Mouse (Mus musculus): ENCODE measurements around the gene Gm5901. TPM values are rescaled to one million over a fixed set of nuclear protein-coding genes. Genes with fewer than 3 reads are reported as not detected.
"Not testable (repeated sequence)": the region's sequence is repeated elsewhere in the genome, so short reads cannot be mapped to it uniquely, and the experiment has no call there.

Gm5901 gene
- total RNA-seq (2017): not detected in 2 replicates

DNA sequence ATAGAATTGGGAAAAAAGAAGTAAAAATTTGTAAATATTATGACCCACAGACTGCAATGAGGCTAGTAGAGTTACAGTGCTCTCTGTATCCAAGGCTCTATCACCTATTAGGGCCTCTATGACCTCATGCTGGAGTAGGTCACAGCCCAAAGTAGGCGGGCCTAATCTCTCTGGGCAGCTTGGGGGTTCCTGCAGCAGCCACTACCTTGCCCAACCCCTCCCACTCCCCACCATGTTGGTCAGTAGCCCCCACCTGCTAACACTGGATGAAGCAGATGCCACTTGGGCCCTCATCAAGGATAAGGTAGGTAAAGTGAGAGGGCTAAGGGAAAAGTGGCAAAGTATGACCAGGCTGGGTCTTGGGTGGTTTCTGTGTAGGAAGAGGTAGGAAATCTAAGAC is at the start of gene Gm5901:
Gene Gm5901, plus strand, starts transcription at position 173 of the 400 bp plus-strand sequence.
- no peak for ATAC-seq (replicated peaks in 1 of 2; ENCODE audit: insufficient read depth in 1 of 2, low FRiP score in 2 of 2, low TSS enrichment in 1 of 2, low read depth in 1 of 2, poor library complexity in 2 of 2, severe bottlenecking in 2 of 2)

DNA sequence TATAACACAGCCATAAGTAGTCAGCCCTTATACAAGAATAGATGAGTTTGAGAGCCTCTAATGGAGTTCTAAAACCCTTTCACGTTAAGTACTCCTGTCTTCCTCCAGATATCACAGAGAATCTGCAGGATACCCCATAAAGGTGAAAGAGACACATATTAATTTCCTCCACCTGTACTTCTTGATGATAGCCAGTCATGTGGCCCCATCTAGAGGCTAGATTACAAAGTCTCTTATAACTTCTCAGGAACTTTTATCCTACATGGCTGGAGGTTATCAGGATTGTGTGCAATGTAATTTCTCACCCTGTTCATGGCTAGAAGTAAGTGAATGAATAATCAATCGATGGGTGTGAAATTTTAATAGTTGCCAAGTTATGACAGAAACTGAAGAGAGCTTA is 49.5 kb upstream of the Gm5901 start:
- no peak for ATAC-seq (replicated peaks in 1 of 2; ENCODE audit: insufficient read depth in 1 of 2, low FRiP score in 2 of 2, low TSS enrichment in 1 of 2, low read depth in 1 of 2, poor library complexity in 2 of 2, severe bottlenecking in 2 of 2)

DNA sequence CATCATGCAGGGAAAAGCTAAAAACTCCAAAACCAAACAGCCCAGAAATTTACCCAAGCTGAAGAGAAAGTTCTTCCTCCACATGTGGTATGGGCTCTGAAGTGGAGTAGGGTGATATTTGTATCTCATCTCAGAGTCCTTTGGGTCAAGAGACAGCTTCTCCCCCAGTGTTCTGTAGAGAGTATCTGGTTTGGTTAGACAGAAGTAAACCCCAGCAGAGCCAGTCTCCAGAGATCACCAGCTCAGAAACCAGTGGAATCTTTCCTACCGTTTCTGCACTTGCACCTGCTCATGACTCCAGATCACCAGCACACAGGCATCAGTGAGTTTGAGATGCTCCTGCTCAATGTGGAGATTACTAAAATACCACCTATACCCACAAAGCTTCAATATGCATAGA is 40.8 kb upstream of the Gm5901 start, which contains the start of gene Olfr690:
Gene Olfr690, minus strand, starts transcription at position 101 of the 400 bp plus-strand sequence.
- no peak for ATAC-seq (replicated peaks in 1 of 2; ENCODE audit: insufficient read depth in 1 of 2, low FRiP score in 2 of 2, low TSS enrichment in 1 of 2, low read depth in 1 of 2, poor library complexity in 2 of 2, severe bottlenecking in 2 of 2)

DNA sequence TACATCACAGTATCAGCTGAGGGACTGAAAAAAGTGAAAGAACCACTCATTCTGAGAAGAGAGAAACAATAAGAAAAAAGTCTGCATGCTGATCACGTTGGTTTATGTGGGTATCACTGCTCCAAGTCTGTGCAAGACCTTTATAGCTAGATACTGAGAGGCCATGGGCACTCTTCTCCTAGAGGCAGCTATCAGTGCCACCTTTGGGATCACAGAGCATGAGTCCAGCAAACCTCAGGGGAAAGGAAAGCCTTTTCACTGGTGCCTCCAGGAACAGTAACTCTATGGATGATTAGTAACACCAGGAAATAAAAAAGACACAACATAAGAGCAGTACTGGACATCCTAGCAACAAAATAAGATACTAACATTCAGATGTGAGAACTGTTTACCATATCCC is 32.7 kb upstream of the Gm5901 start, which contains the start of gene Olfr691:
Gene Olfr691, minus strand, starts transcription at position 101 of the 400 bp plus-strand sequence.
- no peak for ATAC-seq (replicated peaks in 1 of 2; ENCODE audit: insufficient read depth in 1 of 2, low FRiP score in 2 of 2, low TSS enrichment in 1 of 2, low read depth in 1 of 2, poor library complexity in 2 of 2, severe bottlenecking in 2 of 2)

DNA sequence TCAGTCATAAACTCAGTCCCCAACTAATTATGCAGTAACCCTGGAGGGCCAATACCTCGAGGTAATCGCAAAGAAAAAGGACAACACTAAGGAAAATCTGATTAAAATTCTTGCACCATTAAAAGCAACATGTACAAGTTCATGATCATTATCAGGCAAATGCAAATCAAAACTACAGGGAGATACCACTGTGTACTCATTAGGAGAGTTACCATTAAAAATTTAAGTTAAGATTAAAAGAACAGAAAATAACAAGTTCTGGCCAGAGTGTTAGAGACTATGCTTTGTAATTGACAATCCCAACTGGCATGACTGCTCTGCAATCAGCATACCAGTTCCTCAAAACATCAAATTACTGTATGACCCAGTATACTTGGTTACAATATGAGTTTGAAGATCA is 32.1 kb upstream of the Gm5901 start:
- no peak for ATAC-seq (replicated peaks in 1 of 2; ENCODE audit: insufficient read depth in 1 of 2, low FRiP score in 2 of 2, low TSS enrichment in 1 of 2, low read depth in 1 of 2, poor library complexity in 2 of 2, severe bottlenecking in 2 of 2)

DNA sequence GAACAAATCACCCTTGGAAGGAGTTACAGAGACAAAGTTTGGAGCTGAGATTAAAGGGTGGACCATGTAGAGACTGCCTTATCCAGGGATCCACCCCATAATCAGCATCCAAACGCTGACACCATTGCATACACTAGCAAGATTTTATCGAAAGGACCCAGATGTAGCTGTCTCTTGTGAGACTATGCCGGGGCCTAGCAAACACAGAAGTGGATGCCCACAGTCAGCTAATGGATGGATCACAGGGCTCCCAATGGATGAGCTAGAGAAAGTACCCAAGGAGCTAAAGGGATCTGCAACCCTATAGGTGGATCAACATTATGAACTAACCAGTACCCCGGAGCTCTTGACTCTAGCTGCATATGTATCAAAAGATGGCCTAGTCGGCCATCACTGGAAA is 18.8 kb upstream of the Gm5901 start:
- ATAC-seq (replicated peaks in 1 of 2; ENCODE audit: insufficient read depth in 1 of 2, low FRiP score in 2 of 2, low TSS enrichment in 1 of 2, low read depth in 1 of 2, poor library complexity in 2 of 2, severe bottlenecking in 2 of 2): not testable (repeated sequence)

DNA sequence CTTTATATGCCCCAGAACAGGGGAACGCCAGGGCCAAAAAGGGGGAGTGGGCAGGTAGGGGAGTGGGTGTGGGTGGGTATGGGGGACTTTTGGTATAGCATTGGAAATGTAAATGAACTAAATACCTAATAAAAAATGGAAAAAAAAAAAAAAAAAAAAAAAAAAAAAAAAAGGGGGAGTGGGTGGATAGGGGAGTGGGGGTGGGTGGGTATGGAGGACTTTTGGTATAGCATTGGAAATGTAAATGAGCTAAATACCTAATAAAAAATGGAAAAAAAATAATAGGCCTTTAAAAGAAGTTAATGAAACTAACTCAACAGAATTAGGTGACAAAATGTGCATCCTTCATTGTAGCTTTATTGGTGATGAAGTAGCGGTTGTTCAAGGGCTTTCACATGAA is 18.4 kb upstream of the Gm5901 start:
- ATAC-seq (replicated peaks in 1 of 2; ENCODE audit: insufficient read depth in 1 of 2, low FRiP score in 2 of 2, low TSS enrichment in 1 of 2, low read depth in 1 of 2, poor library complexity in 2 of 2, severe bottlenecking in 2 of 2): not testable (repeated sequence)

DNA sequence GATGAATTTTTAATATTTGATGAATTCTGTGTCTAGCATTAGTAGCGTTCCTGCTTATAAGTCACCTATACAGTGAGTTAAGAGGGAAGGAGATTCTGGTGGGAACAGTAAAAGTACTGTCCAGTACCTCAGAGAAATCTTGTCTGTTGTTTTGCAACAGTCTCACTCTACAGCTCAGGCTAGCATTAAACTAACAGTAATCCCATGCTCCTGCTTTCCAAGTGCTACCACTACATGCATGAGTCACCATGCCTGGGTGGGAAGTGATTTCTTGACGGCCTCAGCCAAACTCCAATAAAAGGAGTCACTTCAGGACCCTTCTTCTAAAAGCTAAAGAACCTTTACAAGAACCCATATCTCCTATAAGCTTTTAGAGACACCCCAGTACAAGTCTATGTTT is 13.1 kb upstream of the Gm5901 start:
- no peak for ATAC-seq (replicated peaks in 1 of 2; ENCODE audit: insufficient read depth in 1 of 2, low FRiP score in 2 of 2, low TSS enrichment in 1 of 2, low read depth in 1 of 2, poor library complexity in 2 of 2, severe bottlenecking in 2 of 2)

DNA sequence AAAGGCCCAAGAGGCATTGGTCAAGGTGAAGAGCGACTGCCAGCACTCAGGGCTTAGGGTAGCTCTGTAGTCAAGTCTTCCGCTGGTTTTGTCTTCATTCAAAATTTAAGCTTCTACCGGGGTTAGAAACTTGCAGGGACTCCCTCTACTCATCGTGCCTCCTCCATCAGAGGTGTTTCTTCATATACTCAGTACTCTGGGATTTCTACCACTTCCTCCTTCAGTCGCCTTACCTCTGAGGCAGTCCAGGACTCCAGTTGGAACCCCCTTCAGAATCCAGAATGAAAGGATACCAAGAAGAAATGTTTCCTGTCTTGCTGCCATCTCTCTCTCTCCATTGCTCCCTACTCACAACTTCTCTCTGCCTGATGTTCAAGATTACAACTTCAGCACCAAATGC is 7.6 kb upstream of the Gm5901 start:
- no peak for ATAC-seq (replicated peaks in 1 of 2; ENCODE audit: insufficient read depth in 1 of 2, low FRiP score in 2 of 2, low TSS enrichment in 1 of 2, low read depth in 1 of 2, poor library complexity in 2 of 2, severe bottlenecking in 2 of 2)

DNA sequence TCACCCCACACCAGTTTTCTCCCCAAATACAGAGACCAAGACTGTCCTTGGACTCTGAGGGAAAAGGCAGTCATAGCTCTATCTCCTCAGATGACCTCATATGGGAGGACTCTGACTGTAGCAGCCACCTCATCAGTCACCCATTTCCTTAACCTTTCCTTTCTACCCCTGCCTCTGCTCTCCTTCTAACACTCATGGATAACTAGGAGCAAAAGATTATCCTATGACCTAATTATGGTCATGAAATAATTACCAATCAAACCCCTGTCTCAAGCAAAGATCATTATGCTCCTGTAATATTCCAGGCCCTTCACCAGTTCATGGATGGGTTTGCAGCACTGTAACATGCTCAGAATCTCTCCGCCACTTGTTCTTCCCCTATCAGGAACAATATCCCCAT is 6.9 kb upstream of the Gm5901 start, which contains the start of gene Olfr692:
Gene Olfr692, plus strand, starts transcription at position 301 of the 400 bp plus-strand sequence.
- no peak for ATAC-seq (replicated peaks in 1 of 2; ENCODE audit: insufficient read depth in 1 of 2, low FRiP score in 2 of 2, low TSS enrichment in 1 of 2, low read depth in 1 of 2, poor library complexity in 2 of 2, severe bottlenecking in 2 of 2)

DNA sequence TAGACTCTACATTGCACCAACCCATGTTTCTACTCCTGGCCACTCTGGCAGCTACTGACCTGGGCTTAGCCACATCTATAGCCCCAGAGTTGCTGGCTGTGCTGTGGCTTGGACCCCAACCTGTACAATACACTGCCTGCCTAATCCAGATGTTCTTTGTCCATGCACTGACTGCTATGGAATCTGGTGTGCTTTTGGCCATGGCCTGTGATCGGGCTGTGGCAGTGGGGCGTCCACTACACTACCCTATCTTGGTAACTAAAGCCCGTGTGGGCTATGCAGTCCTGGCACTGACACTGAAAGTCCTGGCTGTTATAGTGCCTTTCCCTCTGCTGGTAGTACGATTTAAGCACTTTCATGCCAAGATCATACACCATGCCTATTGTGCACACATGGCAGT is 6.3 kb upstream of the Gm5901 start:
- ATAC-seq (replicated peaks in 1 of 2; ENCODE audit: insufficient read depth in 1 of 2, low FRiP score in 2 of 2, low TSS enrichment in 1 of 2, low read depth in 1 of 2, poor library complexity in 2 of 2, severe bottlenecking in 2 of 2): no peak

DNA sequence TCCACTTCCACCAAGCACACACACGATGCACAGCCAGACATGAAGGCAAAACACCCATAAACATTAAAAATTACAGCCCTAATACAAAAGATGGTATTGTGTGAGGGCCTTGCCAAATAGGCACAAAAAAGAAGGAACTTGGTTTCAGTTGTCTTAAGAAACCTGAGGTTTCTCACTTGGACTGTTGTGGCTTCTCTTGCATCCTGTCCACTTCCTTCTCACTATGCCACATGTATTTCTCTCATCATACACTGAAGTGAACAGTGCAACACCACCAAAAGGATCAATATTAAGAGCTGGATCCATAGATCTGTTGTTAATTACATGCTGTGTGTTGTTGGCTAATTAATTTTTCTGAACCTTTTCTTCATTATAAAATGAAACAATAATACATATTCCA is 1.9 kb upstream of the Gm5901 start:
- ATAC-seq (replicated peaks in 1 of 2; ENCODE audit: insufficient read depth in 1 of 2, low FRiP score in 2 of 2, low TSS enrichment in 1 of 2, low read depth in 1 of 2, poor library complexity in 2 of 2, severe bottlenecking in 2 of 2): peak; percentile 90 to 93

DNA sequence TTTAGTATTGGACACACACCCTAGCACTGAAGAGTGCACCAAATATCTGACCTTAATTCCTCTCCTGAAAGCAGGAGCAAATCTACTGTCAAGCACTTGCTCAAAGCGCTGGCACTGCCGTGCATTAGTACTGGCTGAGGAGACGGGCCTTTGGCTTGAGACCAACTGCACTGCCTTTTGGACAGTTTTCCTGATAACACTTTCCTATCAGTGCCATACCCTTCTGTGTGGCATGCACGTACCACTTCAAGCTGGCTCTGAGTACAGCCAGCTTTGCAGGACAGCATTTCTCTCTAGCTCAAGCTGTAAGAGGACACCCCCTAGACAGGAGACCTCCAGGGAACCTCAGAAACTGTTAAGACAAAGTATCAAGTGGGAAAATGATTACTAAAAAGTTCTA is 1.3 kb upstream of the Gm5901 start:
- peak; percentile 21 to 22; a peak in 1 of 4 replicates for ATAC-seq (replicated peaks in 1 of 2; ENCODE audit: insufficient read depth in 1 of 2, low FRiP score in 2 of 2, low TSS enrichment in 1 of 2, low read depth in 1 of 2, poor library complexity in 2 of 2, severe bottlenecking in 2 of 2)

DNA sequence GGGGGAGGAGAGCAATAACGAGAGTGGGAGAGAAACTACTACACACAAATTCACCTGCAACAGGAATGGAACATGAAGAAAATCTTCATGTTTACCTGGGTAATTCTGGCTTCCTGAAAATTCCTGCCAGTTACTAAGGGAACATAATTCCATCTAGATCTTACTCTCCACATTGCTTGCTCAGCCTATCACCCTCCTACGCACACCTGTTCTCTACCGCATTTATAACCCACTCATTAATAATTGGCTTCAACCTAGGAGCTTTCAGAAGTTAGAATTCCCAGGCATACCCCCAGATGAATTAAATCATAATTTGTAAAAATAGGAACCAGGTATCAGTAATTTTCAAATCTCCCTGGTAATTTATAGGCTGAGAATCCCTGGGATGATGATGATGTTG is 862 bp upstream of the Gm5901 start:
- no peak for ATAC-seq (replicated peaks in 1 of 2; ENCODE audit: insufficient read depth in 1 of 2, low FRiP score in 2 of 2, low TSS enrichment in 1 of 2, low read depth in 1 of 2, poor library complexity in 2 of 2, severe bottlenecking in 2 of 2)

DNA sequence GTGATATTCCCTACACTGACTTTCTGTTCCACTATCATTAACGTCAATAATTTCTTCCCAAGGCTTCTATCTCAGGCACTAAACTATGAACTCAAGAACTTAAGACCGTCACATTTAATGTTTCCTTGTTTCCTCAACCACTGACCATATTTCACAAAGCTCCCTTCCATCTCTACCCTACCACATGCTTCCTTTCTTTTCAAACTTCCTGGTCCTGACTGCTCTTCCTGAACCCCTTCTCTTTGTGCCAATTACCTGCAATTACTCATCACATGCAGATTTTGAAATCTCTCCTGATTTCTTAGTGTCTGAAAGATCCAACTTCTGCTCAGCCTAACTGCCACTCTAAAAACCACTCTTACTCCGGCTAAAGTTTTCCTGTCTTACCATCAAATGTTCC is 5.5 kb downstream of the Gm5901 start:
- peak; percentile 19 to 48; a peak in 2 of 4 replicates for ATAC-seq (replicated peaks in 1 of 2; ENCODE audit: insufficient read depth in 1 of 2, low FRiP score in 2 of 2, low TSS enrichment in 1 of 2, low read depth in 1 of 2, poor library complexity in 2 of 2, severe bottlenecking in 2 of 2)

DNA sequence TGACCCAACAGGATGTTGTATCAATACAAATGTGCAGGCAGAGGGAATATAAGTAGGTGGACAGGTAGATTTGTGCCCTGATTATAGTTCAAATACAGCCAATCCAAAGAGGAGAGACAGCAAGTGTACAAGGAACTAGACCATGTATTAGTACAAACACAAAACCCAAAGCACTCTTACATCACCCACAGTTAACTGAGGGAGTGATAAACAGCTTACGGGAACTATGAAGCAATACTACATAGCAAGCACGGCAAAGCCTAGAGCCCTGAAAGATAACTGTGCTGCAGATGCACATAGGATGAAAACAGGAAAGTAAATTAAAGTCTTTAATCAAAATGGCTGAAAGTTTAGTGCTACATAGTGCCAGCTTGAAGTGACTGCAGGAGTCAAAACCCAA is 12.9 kb downstream of the Gm5901 start:
- ATAC-seq (replicated peaks in 1 of 2; ENCODE audit: insufficient read depth in 1 of 2, low FRiP score in 2 of 2, low TSS enrichment in 1 of 2, low read depth in 1 of 2, poor library complexity in 2 of 2, severe bottlenecking in 2 of 2): no peak

DNA sequence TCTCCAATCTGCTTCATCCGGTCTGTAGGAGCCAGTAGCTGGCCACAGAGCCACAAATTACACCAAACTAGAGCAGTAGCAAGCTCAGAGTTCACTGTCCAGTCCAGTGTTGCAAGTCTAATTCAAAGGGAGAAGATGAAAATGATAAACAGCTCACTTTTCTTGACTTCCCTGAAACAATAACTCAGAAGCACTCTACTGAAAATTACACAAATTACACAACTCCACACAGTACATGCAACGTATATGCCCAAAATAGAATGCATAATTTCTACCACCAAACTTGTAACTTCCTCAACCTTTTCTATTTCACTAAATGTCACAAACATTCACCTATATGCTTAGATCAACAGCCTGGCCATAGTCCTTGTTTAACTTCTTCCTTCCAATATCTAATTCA is 15.4 kb downstream of the Gm5901 start:
- ATAC-seq (replicated peaks in 1 of 2; ENCODE audit: insufficient read depth in 1 of 2, low FRiP score in 2 of 2, low TSS enrichment in 1 of 2, low read depth in 1 of 2, poor library complexity in 2 of 2, severe bottlenecking in 2 of 2): peak in 1 of 2 experiments; percentile 40; a peak in 1 of 4 replicates

DNA sequence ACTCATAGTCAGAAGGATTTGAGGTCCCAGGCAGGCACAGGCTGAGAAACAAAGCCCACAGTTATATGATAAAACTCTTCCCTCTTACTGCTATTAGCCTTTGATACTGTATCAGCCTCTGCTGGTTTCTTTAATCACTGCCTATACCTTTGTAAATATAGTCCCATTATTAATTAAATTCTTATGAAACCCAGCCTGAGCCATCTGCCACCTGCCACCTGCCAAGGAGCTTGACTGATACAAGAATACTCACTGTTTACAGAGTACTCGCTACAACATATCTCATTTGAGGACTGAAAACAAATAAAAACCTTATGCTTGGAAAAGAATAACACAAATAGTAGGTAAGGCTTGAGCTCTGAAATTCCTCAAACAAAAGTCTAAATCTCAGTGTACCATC is 19.8 kb downstream of the Gm5901 start:
- ATAC-seq (replicated peaks in 1 of 2; ENCODE audit: insufficient read depth in 1 of 2, low FRiP score in 2 of 2, low TSS enrichment in 1 of 2, low read depth in 1 of 2, poor library complexity in 2 of 2, severe bottlenecking in 2 of 2): no peak

DNA sequence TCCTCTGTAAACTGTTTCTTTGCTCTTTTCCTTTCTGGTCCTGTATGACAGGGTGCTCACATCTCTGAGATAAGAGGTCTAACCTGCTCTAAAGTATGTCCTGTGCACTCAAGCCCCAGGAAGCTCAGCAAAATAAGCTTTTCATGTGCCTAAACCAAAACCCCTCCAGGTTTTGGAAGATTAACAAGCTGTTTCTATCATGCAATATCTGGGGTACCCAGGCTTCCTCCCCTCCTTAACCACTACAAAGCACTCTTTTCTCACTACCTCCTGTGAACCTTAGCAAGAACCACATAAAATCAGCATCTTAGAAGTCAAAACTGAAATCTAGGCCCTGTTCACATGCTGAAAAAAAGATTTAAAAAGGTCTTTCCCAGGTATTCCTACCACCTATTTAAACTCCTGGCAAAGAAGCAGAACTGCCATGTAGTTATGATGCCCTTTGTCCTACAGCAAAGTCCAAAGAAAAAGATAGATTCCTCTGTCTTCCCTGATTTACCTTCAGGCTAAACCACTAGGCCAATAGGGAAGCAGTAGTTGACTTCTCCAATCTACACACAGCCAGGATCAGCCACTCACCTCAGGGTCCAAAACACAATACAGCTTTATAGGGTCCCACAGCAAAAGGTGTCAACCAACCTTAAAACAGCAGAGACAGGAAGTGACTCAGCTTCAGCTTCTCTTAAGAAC is 20.4 kb downstream of the Gm5901 start:
- ATAC-seq (replicated peaks in 1 of 2; ENCODE audit: insufficient read depth in 1 of 2, low FRiP score in 2 of 2, low TSS enrichment in 1 of 2, low read depth in 1 of 2, poor library complexity in 2 of 2, severe bottlenecking in 2 of 2): no peak

Data from hematopoietic stem cell, adult 5-6 weeks (primary cell).